Mouse (Mus musculus): ENCODE results near the gene Rin1. TPM values are rescaled to one million over a fixed set of nuclear protein-coding genes. Genes with fewer than 3 reads are reported as not detected.
A peak's percentile ranks its signal among the peaks of the same experiment; 100 is the strongest.

Rin1 gene
- polyA plus RNA-seq, 1 experiment from 2014 or later, result 4.5 TPM

DNA sequence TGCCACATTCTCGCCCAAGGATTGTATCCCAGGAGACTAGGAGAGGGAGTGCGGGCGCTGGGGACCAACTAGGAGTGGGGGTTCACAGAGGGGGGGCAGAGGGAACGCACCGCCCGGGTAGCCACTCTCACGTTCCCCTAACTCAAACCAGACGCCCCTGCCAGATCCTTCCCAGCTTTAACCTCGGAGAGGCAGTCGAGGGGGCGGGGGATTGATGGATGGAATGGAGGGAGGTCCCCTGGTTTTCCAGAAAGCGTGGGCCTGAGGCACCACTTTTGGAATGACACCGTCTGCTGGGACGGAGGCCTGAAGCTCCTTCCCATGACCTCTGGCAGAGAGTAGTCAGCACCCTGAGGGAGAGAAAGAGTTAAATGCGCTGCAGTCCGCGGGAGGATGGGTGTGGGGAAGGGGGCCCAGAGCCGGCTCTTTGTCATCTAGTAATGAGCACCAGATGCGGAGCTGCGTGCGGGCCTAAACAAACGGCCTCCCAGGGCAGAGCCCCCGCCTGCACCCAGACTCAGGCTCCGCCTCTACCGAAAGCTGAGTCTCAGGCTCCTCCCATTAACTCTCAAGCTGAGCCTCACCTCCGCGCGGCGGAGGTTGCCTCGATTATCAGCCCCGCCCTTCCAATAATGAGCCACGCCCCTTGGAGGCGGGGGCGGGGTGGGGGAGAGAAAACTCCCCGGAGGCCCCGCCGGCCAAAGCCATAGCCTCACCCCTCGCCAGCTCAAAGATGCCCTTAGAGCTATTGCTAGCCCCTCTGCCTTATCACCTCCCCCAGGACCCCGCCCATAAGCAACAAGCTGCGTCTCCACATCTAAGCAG is 21.5 kb downstream of the Rin1 start:
- Histone ChIP-seq H3K36me3 (ENCODE audit: control insufficient read depth, insufficient read depth, low read length) (0 out of 2 replicates have a peak, but pooled peaks cover 3% of the 10 kb centered on the region), H3K9ac (ENCODE audit: low read length) (peak overlapping the region; percentile 87), H3K27ac (ENCODE audit: low read length) (peak overlapping the region; percentile 94), H3K27me3 (ENCODE audit: control insufficient read depth, insufficient read depth, low read length) (no peaks in the 10 kb centered on the region), H3K4me2 (ENCODE audit: low read depth, low read length) (peak overlapping the region; percentile 77), H3K4me3 (replicated peaks; ENCODE audit: low read length) (peak overlapping the region; percentile 69), H3K9me3 (replicated peaks; ENCODE audit: control insufficient read depth, low read length) (no peaks in the 10 kb centered on the region), H3K4me1 (ENCODE audit: control insufficient read depth, insufficient read depth, low read length) (peaks cover 41% of the 10 kb centered on the region)
- peak; percentile 86 for ATAC-seq (ENCODE audit: insufficient read depth, low FRiP score)
- under 1% methylated on average over 40 of the region's 40 CpGs for WGBS

DNA sequence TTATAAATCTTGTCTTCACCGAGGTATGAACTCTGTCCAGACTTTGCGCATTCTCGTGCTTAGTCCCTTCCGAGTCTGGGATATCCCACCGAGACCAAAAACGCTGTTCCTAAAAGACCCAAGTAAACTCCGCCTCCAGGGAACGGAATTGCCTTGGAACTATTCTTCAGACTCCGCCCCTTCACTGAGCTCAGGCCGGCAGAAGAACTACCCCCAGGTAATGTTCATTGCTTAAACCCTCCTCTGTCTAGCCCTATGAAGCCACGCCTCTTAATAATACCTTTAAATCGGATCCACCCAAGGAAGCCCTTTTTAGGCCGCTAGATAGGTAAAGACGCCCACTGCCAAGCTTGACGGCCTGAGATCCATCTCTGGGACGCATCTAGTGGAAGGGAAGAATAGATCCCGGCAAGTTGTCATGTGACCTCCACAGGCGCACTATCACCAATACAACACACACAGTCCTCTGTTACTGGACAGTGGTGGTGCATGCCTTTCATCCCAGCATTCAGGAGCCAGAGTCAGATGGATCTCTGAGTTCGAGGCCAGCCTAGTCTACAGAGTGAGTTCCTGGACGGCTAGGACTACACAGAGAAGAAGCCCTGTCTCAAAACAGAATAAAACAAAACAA is 22.2 kb downstream of the Rin1 start:
- Histone ChIP-seq H3K9ac (ENCODE audit: low read length) (peak overlapping the region; percentile 87), H3K27me3 (ENCODE audit: control insufficient read depth, insufficient read depth, low read length) (no peaks in the 10 kb centered on the region), H3K4me2 (ENCODE audit: low read depth, low read length) (peak overlapping the region; percentile 77), H3K4me1 (ENCODE audit: control insufficient read depth, insufficient read depth, low read length) (peaks cover 33% of the 10 kb centered on the region; the same call in 1 of the 2 replicates), H3K9me3 (replicated peaks; ENCODE audit: control insufficient read depth, low read length) (no peaks in the 10 kb centered on the region), H3K27ac (ENCODE audit: low read length) (peak overlapping the region; percentile 94), H3K4me3 (replicated peaks; ENCODE audit: low read length) (peak overlapping the region; percentile 69), H3K36me3 (ENCODE audit: control insufficient read depth, insufficient read depth, low read length) (0 out of 2 replicates have a peak, but pooled peaks cover 3% of the 10 kb centered on the region)
- ATAC-seq (ENCODE audit: insufficient read depth, low FRiP score), result peak; percentile 5; the same call in 1 of the 2 replicates
- WGBS, result 3% methylated on average over 20 of the region's 20 CpGs

DNA sequence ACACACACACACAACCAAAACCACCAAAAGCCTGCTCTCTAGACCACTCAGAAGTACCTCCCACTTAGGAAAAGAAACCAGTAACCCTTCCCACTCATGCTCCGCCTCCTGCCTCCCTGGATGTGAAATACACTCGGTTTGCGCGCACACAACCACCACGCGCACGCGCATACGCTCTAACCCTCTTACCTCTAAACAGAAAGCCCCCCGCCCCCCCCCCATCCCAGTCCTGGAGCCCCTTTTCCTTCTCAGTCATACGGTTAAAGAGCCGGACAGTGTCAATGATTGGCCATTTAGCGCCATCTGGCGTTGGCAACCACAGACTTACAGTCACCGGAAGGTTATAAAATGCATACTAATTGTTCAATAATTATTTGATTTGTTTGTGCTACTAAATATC is 22.7 kb downstream of the Rin1 start:
- no peaks in the 10 kb centered on the region for H3K9me3 ChIP-seq (replicated peaks; ENCODE audit: control insufficient read depth, low read length)
- no peak for ATAC-seq (ENCODE audit: insufficient read depth, low FRiP score)
- peaks cover 29% of the 10 kb centered on the region; the same call in 1 of the 2 replicates for H3K4me1 ChIP-seq (ENCODE audit: control insufficient read depth, insufficient read depth, low read length)
- no peak overlapping the region for H3K9ac ChIP-seq (ENCODE audit: low read length)
- peak overlapping the region; percentile 69 for H3K4me3 ChIP-seq (replicated peaks; ENCODE audit: low read length)
- peak overlapping the region; percentile 77 for H3K4me2 ChIP-seq (ENCODE audit: low read depth, low read length)
- peak overlapping the region; percentile 94 for H3K27ac ChIP-seq (ENCODE audit: low read length)
- under 1% methylated on average over 15 of the region's 15 CpGs for WGBS
- no peaks in the 10 kb centered on the region for H3K27me3 ChIP-seq (ENCODE audit: control insufficient read depth, insufficient read depth, low read length)
- 0 out of 2 replicates have a peak, but pooled peaks cover 3% of the 10 kb centered on the region for H3K36me3 ChIP-seq (ENCODE audit: control insufficient read depth, insufficient read depth, low read length)

DNA sequence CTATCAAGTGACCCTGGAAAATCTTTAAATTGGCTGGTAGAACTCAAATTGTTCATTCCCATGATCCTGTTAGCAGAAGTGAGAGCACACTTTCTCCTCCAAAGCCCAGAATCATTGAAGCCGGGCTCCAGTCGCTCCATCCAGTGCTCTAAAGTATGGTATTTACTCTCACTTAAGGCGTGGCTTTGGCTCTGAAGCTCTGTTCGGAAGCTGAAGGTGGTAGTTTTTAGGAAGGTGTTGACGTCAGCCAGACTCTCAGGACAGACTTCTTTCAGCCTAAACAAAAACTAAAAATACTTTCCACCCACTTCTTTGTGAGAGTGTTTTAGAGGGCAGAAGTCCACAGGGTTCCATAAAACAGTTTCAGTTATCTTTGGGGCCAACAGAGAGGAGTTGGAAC is 23.2 kb downstream of the Rin1 start:
- Histone ChIP-seq H3K27me3 (ENCODE audit: control insufficient read depth, insufficient read depth, low read length) (no peaks in the 10 kb centered on the region), H3K4me2 (ENCODE audit: low read depth, low read length) (peak overlapping the region; percentile 77), H3K4me1 (ENCODE audit: control insufficient read depth, insufficient read depth, low read length) (peaks cover 26% of the 10 kb centered on the region; the same call in 1 of the 2 replicates), H3K9me3 (replicated peaks; ENCODE audit: control insufficient read depth, low read length) (no peaks in the 10 kb centered on the region), H3K27ac (ENCODE audit: low read length) (no peak overlapping the region), H3K9ac (ENCODE audit: low read length) (no peak overlapping the region), H3K36me3 (ENCODE audit: control insufficient read depth, insufficient read depth, low read length) (0 out of 2 replicates have a peak, but pooled peaks cover 3% of the 10 kb centered on the region), H3K4me3 (replicated peaks; ENCODE audit: low read length) (no peak overlapping the region)
- no peak for ATAC-seq (ENCODE audit: insufficient read depth, low FRiP score)
- WGBS, result 26% methylated on average over 5 of the region's 5 CpGs

DNA sequence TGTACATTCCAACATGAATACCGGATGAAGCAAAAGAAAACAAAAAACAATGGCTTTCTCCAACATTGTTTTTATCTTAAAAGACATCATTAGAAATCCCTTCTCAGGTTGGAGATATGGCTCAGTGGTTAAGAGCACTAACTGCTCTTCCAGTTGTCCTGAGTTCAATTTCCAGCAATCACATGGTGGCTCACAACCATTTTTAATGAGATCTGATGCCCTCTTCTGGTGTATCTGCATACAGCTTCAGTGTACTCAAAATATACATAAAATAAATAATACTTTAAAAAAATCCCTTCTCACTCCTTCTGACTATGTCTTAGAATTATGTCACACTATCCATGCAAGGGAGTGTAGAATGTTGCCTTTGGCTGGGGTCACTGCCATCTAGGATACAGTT is 29.0 kb downstream of the Rin1 start:
- Histone ChIP-seq H3K4me2 (ENCODE audit: low read depth, low read length) (no peak overlapping the region), H3K9me3 (replicated peaks; ENCODE audit: control insufficient read depth, low read length) (no peaks in the 10 kb centered on the region), H3K9ac (ENCODE audit: low read length) (no peak overlapping the region), H3K4me1 (ENCODE audit: control insufficient read depth, insufficient read depth, low read length) (no peaks in the 10 kb centered on the region), H3K27ac (ENCODE audit: low read length) (no peak overlapping the region), H3K4me3 (replicated peaks; ENCODE audit: low read length) (no peak overlapping the region), H3K27me3 (ENCODE audit: control insufficient read depth, insufficient read depth, low read length) (peaks cover 34% of the 10 kb centered on the region), H3K36me3 (ENCODE audit: control insufficient read depth, insufficient read depth, low read length) (0 out of 2 replicates have a peak, but pooled peaks cover 3% of the 10 kb centered on the region)
- 94% methylated on average over 1 of the region's 1 CpGs for WGBS
- ATAC-seq (ENCODE audit: insufficient read depth, low FRiP score), result no peak

DNA sequence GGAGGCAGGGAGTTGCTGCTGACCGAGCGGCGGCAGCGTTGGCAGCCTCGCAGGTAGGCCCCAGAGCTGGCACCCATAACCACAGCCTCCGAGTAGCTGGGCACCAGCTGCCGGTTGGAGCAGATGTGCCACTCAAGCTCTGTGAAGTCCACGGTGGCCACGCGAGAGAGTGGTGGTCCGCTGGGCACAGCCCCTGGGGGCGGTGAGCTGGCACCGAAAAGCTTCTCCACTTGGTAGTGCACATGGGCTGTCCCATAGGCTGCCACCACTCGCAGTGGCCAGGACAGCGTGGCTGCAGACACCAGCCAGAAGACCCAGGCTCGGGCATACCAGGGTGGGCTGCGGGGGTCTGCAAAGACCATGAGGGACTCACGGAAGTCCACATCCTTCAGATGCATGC is 31.7 kb downstream of the Rin1 start:
- Histone ChIP-seq H3K27me3 (ENCODE audit: control insufficient read depth, insufficient read depth, low read length) (peaks cover 55% of the 10 kb centered on the region), H3K27ac (ENCODE audit: low read length) (no peak overlapping the region), H3K9me3 (replicated peaks; ENCODE audit: control insufficient read depth, low read length) (no peaks in the 10 kb centered on the region), H3K4me3 (replicated peaks; ENCODE audit: low read length) (no peak overlapping the region), H3K4me1 (ENCODE audit: control insufficient read depth, insufficient read depth, low read length) (peaks cover 4% of the 10 kb centered on the region; the same call in 1 of the 2 replicates), H3K4me2 (ENCODE audit: low read depth, low read length) (no peak overlapping the region), H3K9ac (ENCODE audit: low read length) (no peak overlapping the region), H3K36me3 (ENCODE audit: control insufficient read depth, insufficient read depth, low read length) (no peaks in the 10 kb centered on the region)
- no peak for ATAC-seq (ENCODE audit: insufficient read depth, low FRiP score)
- 58% methylated on average over 18 of the region's 18 CpGs for WGBS

DNA sequence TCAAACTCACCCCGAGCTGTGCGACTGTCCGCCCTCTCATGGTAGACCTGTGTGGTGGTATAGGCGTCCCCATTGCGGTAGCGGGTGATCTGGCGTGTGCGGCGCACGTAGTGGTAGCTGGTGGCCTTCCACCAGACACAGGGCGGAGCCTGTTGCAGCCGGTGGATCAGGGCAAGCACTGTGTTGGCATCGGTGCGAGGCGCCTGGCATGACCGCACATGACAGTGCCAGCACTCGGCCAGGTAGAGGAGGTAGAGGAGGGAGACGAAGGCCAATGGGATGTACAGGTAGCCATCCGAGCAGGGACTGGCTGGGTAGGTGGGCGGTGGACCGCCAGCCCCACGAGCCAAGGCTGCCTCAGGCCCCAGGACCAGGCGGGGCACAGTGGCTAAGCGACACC is 32.3 kb downstream of the Rin1 start:
- Histone ChIP-seq H3K27ac (ENCODE audit: low read length) (no peak overlapping the region), H3K27me3 (ENCODE audit: control insufficient read depth, insufficient read depth, low read length) (peaks cover 55% of the 10 kb centered on the region), H3K9ac (ENCODE audit: low read length) (no peak overlapping the region), H3K4me1 (ENCODE audit: control insufficient read depth, insufficient read depth, low read length) (peaks cover 9% of the 10 kb centered on the region; the same call in 1 of the 2 replicates), H3K4me2 (ENCODE audit: low read depth, low read length) (no peak overlapping the region), H3K36me3 (ENCODE audit: control insufficient read depth, insufficient read depth, low read length) (no peaks in the 10 kb centered on the region), H3K9me3 (replicated peaks; ENCODE audit: control insufficient read depth, low read length) (no peaks in the 10 kb centered on the region), H3K4me3 (replicated peaks; ENCODE audit: low read length) (no peak overlapping the region)
- WGBS, result 67% methylated on average over 24 of the region's 24 CpGs
- no peak for ATAC-seq (ENCODE audit: insufficient read depth, low FRiP score)

DNA sequence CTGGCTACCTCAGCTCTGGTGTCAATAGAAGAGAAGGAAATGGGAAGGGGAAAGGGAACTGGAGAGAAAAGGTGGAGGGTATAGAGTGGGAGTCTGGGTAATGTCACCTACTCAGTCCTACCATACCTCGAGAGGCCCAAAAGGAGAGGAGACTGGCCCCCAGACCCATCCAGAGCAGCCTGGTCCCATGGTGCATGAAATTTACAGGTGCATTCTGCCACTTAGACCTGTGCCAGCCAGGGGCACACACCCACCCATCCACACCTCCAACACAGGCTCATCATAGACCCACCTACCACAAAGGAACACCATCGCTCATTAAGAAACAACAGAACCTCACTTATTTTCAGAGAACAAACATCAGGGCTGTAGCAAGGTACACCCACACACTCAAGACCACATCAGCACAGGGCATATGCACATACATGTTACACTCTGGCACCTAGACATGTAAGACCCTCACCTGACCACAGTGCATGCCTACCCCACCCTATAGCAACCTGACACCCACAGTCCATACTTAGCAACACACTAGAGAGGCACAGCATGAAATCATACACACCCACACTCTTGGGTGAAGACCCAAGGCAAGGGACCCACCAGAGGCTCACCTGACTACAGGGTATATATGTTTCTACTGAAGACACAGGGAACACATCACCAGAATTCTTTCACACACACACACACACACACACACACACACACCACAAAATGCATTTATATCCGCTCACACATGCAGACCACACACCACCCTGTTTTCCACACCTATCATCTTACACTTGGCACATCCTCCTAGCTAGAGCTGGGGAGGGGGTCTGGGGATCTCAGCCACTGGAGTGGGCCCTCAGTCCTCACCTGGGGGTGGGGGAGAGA is 33.9 kb downstream of the Rin1 start:
- H3K4me1 ChIP-seq (ENCODE audit: control insufficient read depth, insufficient read depth, low read length), result peaks cover 16% of the 10 kb centered on the region
- 0 out of 2 replicates have a peak overlapping the region, but pooled peaks have one; percentile 67 for H3K9ac ChIP-seq (ENCODE audit: low read length)
- ATAC-seq (ENCODE audit: insufficient read depth, low FRiP score), result no peak
- H3K9me3 ChIP-seq (replicated peaks; ENCODE audit: control insufficient read depth, low read length), result no peaks in the 10 kb centered on the region
- H3K36me3 ChIP-seq (ENCODE audit: control insufficient read depth, insufficient read depth, low read length), result no peaks in the 10 kb centered on the region
- no peak overlapping the region for H3K27ac ChIP-seq (ENCODE audit: low read length)
- peak overlapping the region; percentile 53 for H3K4me3 ChIP-seq (replicated peaks; ENCODE audit: low read length)
- 66% methylated on average over 3 of the region's 3 CpGs for WGBS
- H3K27me3 ChIP-seq (ENCODE audit: control insufficient read depth, insufficient read depth, low read length), result peaks cover 55% of the 10 kb centered on the region
- no peak overlapping the region for H3K4me2 ChIP-seq (ENCODE audit: low read depth, low read length)
